Mouse (Mus musculus) thymus, postnatal 0 days (tissue): ENCODE data around the gene Clcnka. TPM values are rescaled to one million over a fixed set of nuclear protein-coding genes. Genes with fewer than 3 reads are reported as not detected.

ENCODE experiments used
- DNase-seq: peaks from one replicate; pipeline ENCODE4 v3.0.0-alpha.2; 2015; ENCODE audit warnings: low spot score
- microRNA-seq: library from miRNA; unstranded; fragments of <30 nt; microRNA quantifications from one replicate; pipeline ENCODE4, GENCODE M21; 2016; ENCODE audit warnings: borderline number of aligned reads
- polyA plus RNA-seq: library from polyadenylated mRNA; unstranded; fragments of >200 nt; fragmentation: Nextera tagmentation; extraction: Ambion mirVana; gene quantifications from 2 replicates; pipeline ENCODE4 v1.2.1, GENCODE M21; 2015

Clcnka gene
- polyA plus RNA-seq, 1 experiment from 2014 or later: 0.27 TPM

DNA sequence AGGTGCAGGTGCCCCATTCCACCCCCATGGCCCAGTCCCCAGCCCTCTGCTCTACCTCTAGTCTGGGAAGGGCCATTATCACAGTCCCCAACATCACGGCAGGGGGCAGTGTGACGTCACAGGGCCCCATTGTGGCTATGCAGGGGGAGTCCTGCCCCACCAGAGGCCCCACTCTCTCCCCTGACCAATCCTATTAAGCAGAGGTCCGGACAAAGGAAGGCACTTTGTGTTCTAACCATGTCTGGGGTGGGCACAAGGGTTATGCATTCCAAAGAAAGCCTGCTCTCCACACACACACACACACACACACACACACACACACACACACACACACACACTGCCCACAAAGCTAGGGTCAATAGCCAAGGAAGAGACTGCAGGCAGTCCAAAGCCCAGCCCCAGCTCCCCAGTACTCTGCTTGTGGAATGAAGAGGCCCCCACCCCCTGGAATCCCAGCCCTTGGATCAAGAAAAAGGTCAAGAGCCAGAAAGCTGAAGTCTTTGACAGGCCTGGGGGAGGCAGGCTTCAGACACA is 63.2 kb downstream of the Clcnka start:
- no peak for DNase-seq

DNA sequence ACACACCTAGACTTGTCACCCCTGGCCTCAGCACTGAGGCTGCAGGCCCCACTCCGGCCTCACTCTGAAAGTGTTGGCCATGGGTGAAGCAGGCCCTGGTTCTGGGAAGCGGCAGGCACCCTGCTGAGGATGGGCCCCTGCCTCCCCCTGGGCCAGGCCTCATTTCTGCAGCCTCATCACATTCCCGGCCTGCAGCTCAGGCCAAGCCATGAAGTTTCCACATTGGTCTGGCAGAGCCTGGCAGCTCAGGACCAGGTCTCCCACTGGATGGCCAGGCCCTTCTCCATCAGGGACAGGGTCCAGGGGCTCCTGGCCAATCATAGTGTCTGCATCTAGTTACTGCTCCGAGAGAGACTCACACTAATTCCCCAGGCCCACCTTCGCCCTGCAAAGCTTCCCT is 63.8 kb downstream of the Clcnka start:
- DNase-seq: no peak

Small RNAs within 50 kb of the gene (microRNA-seq; reads per million reads assigned to microRNA genes)
- gene Gm25690: not detected

Other genes with a start within 250 kb of the Clcnka start
- 2.7 and 3.4 TPM in 2 replicates for gene Rsg1, start 184.8 kb downstream of the Clcnka start, polyA plus RNA-seq
- 0.29 and 0.39 TPM in 2 replicates for gene Arhgef19, start 159.2 kb downstream of the Clcnka start, polyA plus RNA-seq
- 0.55 and 0.58 TPM in 2 replicates for gene Epha2, start 97.5 kb downstream of the Clcnka start, polyA plus RNA-seq
- gene Fam131c, start 30.5 kb downstream of the Clcnka start, polyA plus RNA-seq: 0.25 TPM in 1 of 2 replicates, not detected in the other
- 0.23 TPM in 1 of 2 replicates, not detected in the other for gene Clcnkb, start 17.3 kb upstream of the Clcnka start, polyA plus RNA-seq
- gene Hspb7, start 22.1 kb upstream of the Clcnka start, polyA plus RNA-seq: 0.27 TPM in 1 of 2 replicates, not detected in the other
- not detected in 2 replicates for gene Srarp, start 37.4 kb upstream of the Clcnka start, polyA plus RNA-seq
- gene Zbtb17, start 45.9 kb upstream of the Clcnka start, polyA plus RNA-seq: 31.1 and 32.5 TPM in 2 replicates
- gene Spen, start 139.9 kb upstream of the Clcnka start, polyA plus RNA-seq: 5.8 and 9.3 TPM in 2 replicates
- gene Fblim1, start 207.4 kb upstream of the Clcnka start, polyA plus RNA-seq: 2.4 and 3.9 TPM in 2 replicates
- 0.23 and 0.33 TPM in 2 replicates for gene Tmem82, start 219.9 kb upstream of the Clcnka start, polyA plus RNA-seq
- gene Slc25a34, start 225.1 kb upstream of the Clcnka start, polyA plus RNA-seq: 0.08 TPM in 1 of 2 replicates, not detected in the other